Mouse (Mus musculus) granulocyte monocyte progenitor cell, adult 5-6 weeks (primary cell): ENCODE results near the gene Vangl1. TPM values are rescaled to one million over a fixed set of nuclear protein-coding genes. Genes with fewer than 3 reads are reported as not detected.

Source experiments
- ATAC-seq: replicated peaks from 2 replicates; pipeline ENCODE4 v1.8.0; 2016; ENCODE audit warnings: mild to moderate bottlenecking, moderate TSS enrichment, inconsistent platforms; ENCODE audit not compliant: poor library complexity, severe bottlenecking
- total RNA-seq, 2 experiments: library from RNA; stranded (forward) in 1 of 2; stranded (reverse) in 1 of 2; fragments of 200-712, 200-1000 nt in 1 of 2; fragments of >200 nt in 1 of 2; fragmentation: Nextera tagmentation in 1 of 2; gene quantifications; 2 replicates each; pipeline ENCODE4 v1.2.3; 2014 to 2017

Gene Vangl1
- total RNA-seq, 2 experiments from 2014 or later = 1.5 to 4.4 TPM

GRCm38 (mm10) chr3:102103811-102104565, 100.5 kb downstream of the Vangl1 start:
- ATAC-seq = no peak

Other genes with a start within 250 kb of the Vangl1 start
- gene Nhlh2, start 194.6 kb downstream of the Vangl1 start, total RNA-seq (2014; fragmentation: Nextera tagmentation) = not detected in 2 replicates
- gene Nhlh2, start 194.6 kb downstream of the Vangl1 start, total RNA-seq (2017) = not detected in 2 replicates
- gene Casq2, start 118.3 kb downstream of the Vangl1 start, total RNA-seq (2014; fragmentation: Nextera tagmentation) = not detected in 2 replicates
- not detected in 2 replicates for gene Casq2, start 118.3 kb downstream of the Vangl1 start, total RNA-seq (2017)